Mouse (Mus musculus): ENCODE results near the gene Cfl1. TPM values are rescaled to one million over a fixed set of nuclear protein-coding genes. Genes with fewer than 3 reads are reported as not detected.
A peak's percentile ranks its signal among the peaks of the same experiment; 100 is the strongest.

Gene Cfl1
- polyA plus RNA-seq, 1 experiment from 2014 or later, result 2,772 TPM

DNA sequence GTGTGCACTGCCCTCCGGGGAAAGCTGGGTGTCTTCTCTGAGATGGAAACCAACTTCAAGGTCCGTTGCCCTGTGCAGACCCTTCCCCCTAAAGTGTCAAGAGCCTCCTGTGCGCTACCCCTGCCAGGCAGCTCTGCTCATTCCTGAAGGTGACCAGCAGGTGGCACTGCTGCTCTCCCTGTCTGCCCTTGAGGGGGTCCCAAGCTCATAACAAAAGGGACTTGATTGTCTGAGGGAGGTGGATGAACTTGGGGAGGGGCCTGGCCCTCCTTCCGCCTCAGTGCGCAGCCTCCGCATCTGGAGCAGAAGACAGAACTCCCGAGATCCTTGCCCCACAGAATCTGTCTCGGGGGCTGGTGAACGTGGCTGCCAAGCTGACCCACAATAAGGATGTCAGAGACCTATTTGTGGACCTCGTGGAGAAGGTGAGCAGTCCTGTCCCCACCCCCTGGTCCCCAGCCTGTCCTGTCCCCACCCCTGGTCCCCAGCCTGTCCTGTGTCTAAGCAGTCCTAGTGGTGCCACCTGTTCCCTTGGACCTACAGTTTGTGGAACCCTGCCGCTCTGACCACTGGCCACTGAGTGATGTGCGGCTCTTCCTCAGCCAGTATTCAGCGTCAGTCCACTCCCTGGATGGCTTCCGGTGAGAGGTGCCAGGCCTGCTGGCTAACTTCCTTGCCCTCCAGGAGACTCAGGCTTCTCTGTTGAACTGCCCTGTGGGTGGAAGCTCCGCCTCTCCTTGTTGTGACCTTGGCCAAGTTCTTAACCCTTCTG lies 26.3 kb upstream of the Cfl1 start:
- ATAC-seq (ENCODE audit: low FRiP score, low TSS enrichment), result peak; percentile 55
- Histone ChIP-seq H3K9me3 (ENCODE audit: low read length) (no peaks in the 10 kb centered on the region), H3K36me3 (ENCODE audit: insufficient read depth, low read length) (peaks cover 50% of the 10 kb centered on the region), H3K9ac (replicated peaks; ENCODE audit: low read length) (peak overlapping the region; percentile 37), H3K27ac (ENCODE audit: low read length) (peak overlapping the region; percentile 64), H3K4me1 (ENCODE audit: insufficient read depth, low read length) (peaks cover 19% of the 10 kb centered on the region), H3K4me3 (ENCODE audit: low read length) (peak overlapping the region; percentile 25), H3K27me3 (ENCODE audit: insufficient read depth, low read length) (no peaks in the 10 kb centered on the region), H3K4me2 (replicated peaks; ENCODE audit: low read depth, low read length) (peak overlapping the region; percentile 43)
- 36% methylated on average over 15 of the region's 15 CpGs for WGBS

DNA sequence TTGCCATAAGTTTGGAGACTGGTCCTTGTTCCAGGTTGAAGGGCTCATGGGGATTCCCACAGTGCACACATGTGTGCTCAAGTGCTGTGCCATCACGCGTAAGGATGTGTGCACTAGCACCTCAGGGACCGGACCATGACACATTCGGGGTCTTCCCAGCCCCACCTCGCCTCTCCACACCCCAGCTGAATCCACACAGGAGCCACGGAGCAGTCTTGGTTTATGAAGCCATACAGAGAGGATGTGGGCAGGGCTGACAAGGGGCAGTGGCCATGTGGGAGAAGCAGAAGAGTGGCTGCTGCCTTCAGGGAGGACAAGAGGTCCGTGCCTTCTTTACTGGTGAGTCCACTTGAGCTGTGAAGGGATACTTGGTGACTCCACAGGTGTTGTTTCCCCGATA lies 25.2 kb upstream of the Cfl1 start:
- Histone ChIP-seq H3K9me3 (ENCODE audit: low read length) (no peaks in the 10 kb centered on the region), H3K4me2 (replicated peaks; ENCODE audit: low read depth, low read length) (no peak overlapping the region), H3K4me1 (ENCODE audit: insufficient read depth, low read length) (peaks cover 16% of the 10 kb centered on the region), H3K36me3 (ENCODE audit: insufficient read depth, low read length) (peaks cover 50% of the 10 kb centered on the region), H3K4me3 (ENCODE audit: low read length) (no peak overlapping the region), H3K27me3 (ENCODE audit: insufficient read depth, low read length) (no peaks in the 10 kb centered on the region), H3K27ac (ENCODE audit: low read length) (no peak overlapping the region), H3K9ac (replicated peaks; ENCODE audit: low read length) (no peak overlapping the region)
- ATAC-seq (ENCODE audit: low FRiP score, low TSS enrichment), result no peak
- 93% methylated on average over 8 of the region's 8 CpGs for WGBS

- Histone ChIP-seq H3K9me3 (ENCODE audit: low read length) (no peaks in the 10 kb centered on the region), H3K27me3 (ENCODE audit: insufficient read depth, low read length) (no peaks in the 10 kb centered on the region), H3K9ac (replicated peaks; ENCODE audit: low read length) (0 out of 2 replicates have a peak overlapping the region, but pooled peaks have one; percentile 10), H3K4me2 (replicated peaks; ENCODE audit: low read depth, low read length) (no peak overlapping the region), H3K36me3 (ENCODE audit: insufficient read depth, low read length) (peaks cover 50% of the 10 kb centered on the region), H3K27ac (ENCODE audit: low read length) (no peak overlapping the region), H3K4me3 (ENCODE audit: low read length) (no peak overlapping the region), H3K4me1 (ENCODE audit: insufficient read depth, low read length) (peaks cover 9% of the 10 kb centered on the region; the same call in 1 of the 2 replicates)
- ATAC-seq (ENCODE audit: low FRiP score, low TSS enrichment), result no peak
- 93% methylated on average over 6 of the region's 6 CpGs for WGBS
Measured at GRCm38 (mm10) chr19:5466916-5467500, 23.2 kb upstream of the Cfl1 start.

- 61% methylated on average over 5 of the region's 5 CpGs for WGBS
- H3K4me1 ChIP-seq (ENCODE audit: insufficient read depth, low read length), result peaks cover 11% of the 10 kb centered on the region; the same call in 1 of the 2 replicates
- no peak within 1 kb of the TSS for H3K27ac ChIP-seq (ENCODE audit: low read length)
- no peaks in the 10 kb centered on the region for H3K27me3 ChIP-seq (ENCODE audit: insufficient read depth, low read length)
- H3K9ac ChIP-seq (replicated peaks; ENCODE audit: low read length), result no peak within 1 kb of the TSS
- H3K4me3 ChIP-seq (ENCODE audit: low read length), result no peak within 1 kb of the TSS
- H3K36me3 ChIP-seq (ENCODE audit: insufficient read depth, low read length), result peaks cover 40% of the 10 kb centered on the region
- no peak within 1 kb of the TSS for H3K4me2 ChIP-seq (replicated peaks; ENCODE audit: low read depth, low read length)
- ATAC-seq (ENCODE audit: low FRiP score, low TSS enrichment), result no peak
- no peaks in the 10 kb centered on the region for H3K9me3 ChIP-seq (ENCODE audit: low read length)
Measured at GRCm38 (mm10) chr19:5468374-5468773, 21.9 kb upstream of the Cfl1 start, which contains the start of gene Ctsw. Ctsw (minus strand) TSS chr19:5468507.

GRCm38 (mm10) chr19:5471846-5472245 lies 18.4 kb upstream of the Cfl1 start:
- 60% methylated on average over 5 of the region's 5 CpGs for WGBS
- Histone ChIP-seq H3K36me3 (ENCODE audit: insufficient read depth, low read length) (peaks cover 10% of the 10 kb centered on the region; the same call in 1 of the 2 replicates), H3K27ac (ENCODE audit: low read length) (no peak overlapping the region), H3K9ac (replicated peaks; ENCODE audit: low read length) (no peak overlapping the region), H3K4me3 (ENCODE audit: low read length) (no peak overlapping the region), H3K4me2 (replicated peaks; ENCODE audit: low read depth, low read length) (no peak overlapping the region), H3K9me3 (ENCODE audit: low read length) (no peaks in the 10 kb centered on the region), H3K4me1 (ENCODE audit: insufficient read depth, low read length) (peaks cover 21% of the 10 kb centered on the region), H3K27me3 (ENCODE audit: insufficient read depth, low read length) (no peaks in the 10 kb centered on the region)
- ATAC-seq (ENCODE audit: low FRiP score, low TSS enrichment), result no peak

GRCm38 (mm10) chr19:5472857-5473256 lies 17.4 kb upstream of the Cfl1 start:
- no peak for ATAC-seq (ENCODE audit: low FRiP score, low TSS enrichment)
- Histone ChIP-seq H3K27ac (ENCODE audit: low read length) (no peak overlapping the region), H3K9me3 (ENCODE audit: low read length) (no peaks in the 10 kb centered on the region), H3K4me1 (ENCODE audit: insufficient read depth, low read length) (peaks cover 21% of the 10 kb centered on the region), H3K36me3 (ENCODE audit: insufficient read depth, low read length) (peaks cover 4% of the 10 kb centered on the region; the same call in 1 of the 2 replicates), H3K4me3 (ENCODE audit: low read length) (no peak overlapping the region), H3K27me3 (ENCODE audit: insufficient read depth, low read length) (no peaks in the 10 kb centered on the region), H3K4me2 (replicated peaks; ENCODE audit: low read depth, low read length) (no peak overlapping the region), H3K9ac (replicated peaks; ENCODE audit: low read length) (no peak overlapping the region)
- WGBS, result 76% methylated on average over 3 of the region's 3 CpGs

- Histone ChIP-seq H3K27me3 (ENCODE audit: insufficient read depth, low read length) (no peaks in the 10 kb centered on the region), H3K36me3 (ENCODE audit: insufficient read depth, low read length) (peaks cover 8% of the 10 kb centered on the region), H3K9ac (replicated peaks; ENCODE audit: low read length) (peak within 1 kb of the TSS; percentile 86), H3K4me3 (ENCODE audit: low read length) (peak within 1 kb of the TSS; percentile 64), H3K4me1 (ENCODE audit: insufficient read depth, low read length) (peaks cover 21% of the 10 kb centered on the region), H3K27ac (ENCODE audit: low read length) (peak within 1 kb of the TSS; percentile 84), H3K9me3 (ENCODE audit: low read length) (no peaks in the 10 kb centered on the region), H3K4me2 (replicated peaks; ENCODE audit: low read depth, low read length) (peak within 1 kb of the TSS; percentile 66)
- ATAC-seq (ENCODE audit: low FRiP score, low TSS enrichment), result peak; percentile 77
- WGBS, result 2% methylated on average over 22 of the region's 22 CpGs
Measured at GRCm38 (mm10) chr19:5473720-5474119, 16.5 kb upstream of the Cfl1 start, which contains the start of gene Efemp2. Efemp2 (plus strand) TSS chr19:5473954.

- Histone ChIP-seq H3K4me1 (ENCODE audit: insufficient read depth, low read length) (peaks cover 21% of the 10 kb centered on the region), H3K27me3 (ENCODE audit: insufficient read depth, low read length) (no peaks in the 10 kb centered on the region), H3K27ac (ENCODE audit: low read length) (peak overlapping the region; percentile 84), H3K4me2 (replicated peaks; ENCODE audit: low read depth, low read length) (peak overlapping the region; percentile 66), H3K9ac (replicated peaks; ENCODE audit: low read length) (peak overlapping the region; percentile 86), H3K36me3 (ENCODE audit: insufficient read depth, low read length) (peaks cover 11% of the 10 kb centered on the region), H3K4me3 (ENCODE audit: low read length) (peak overlapping the region; percentile 64), H3K9me3 (ENCODE audit: low read length) (no peaks in the 10 kb centered on the region)
- peak; percentile 70 for ATAC-seq (ENCODE audit: low FRiP score, low TSS enrichment)
- WGBS, result 1% methylated on average over 45 of the region's 68 CpGs
Measured at GRCm38 (mm10) chr19:5474281-5475068, 15.8 kb upstream of the Cfl1 start.

DNA sequence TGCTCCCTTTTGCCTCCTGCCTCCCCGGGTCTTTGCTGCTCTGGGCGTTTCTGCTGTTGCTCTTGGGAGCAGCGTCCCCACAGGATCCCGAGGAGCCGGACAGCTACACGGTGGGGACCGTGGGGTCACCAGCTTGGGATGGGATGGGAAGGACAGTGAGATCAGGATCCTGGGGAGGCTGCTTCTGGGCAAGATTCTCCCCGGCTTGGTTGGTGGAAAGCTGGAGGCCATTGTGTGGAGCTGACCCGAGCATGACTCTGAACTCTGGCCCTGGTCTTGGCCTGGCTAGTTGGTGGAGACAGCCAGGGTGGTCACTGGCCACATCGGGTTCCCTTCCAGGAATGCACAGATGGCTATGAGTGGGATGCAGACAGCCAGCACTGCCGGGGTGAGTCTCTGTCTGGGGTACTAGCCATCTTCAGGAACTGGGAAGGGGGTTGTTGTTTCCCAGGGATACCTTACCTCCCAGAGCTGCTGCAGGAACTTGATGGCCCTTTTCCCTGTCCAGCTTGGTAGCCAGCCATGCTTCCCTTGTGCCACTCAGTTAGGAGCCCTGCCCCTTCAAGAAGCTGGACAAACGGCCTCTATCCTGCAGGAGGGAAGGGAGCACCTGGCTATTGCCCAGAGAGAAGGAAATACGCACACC lies 15.1 kb upstream of the Cfl1 start:
- Histone ChIP-seq H3K9me3 (ENCODE audit: low read length) (no peaks in the 10 kb centered on the region), H3K36me3 (ENCODE audit: insufficient read depth, low read length) (peaks cover 18% of the 10 kb centered on the region), H3K27ac (ENCODE audit: low read length) (peak overlapping the region; percentile 84), H3K4me1 (ENCODE audit: insufficient read depth, low read length) (peaks cover 21% of the 10 kb centered on the region), H3K9ac (replicated peaks; ENCODE audit: low read length) (peak overlapping the region; percentile 86), H3K27me3 (ENCODE audit: insufficient read depth, low read length) (no peaks in the 10 kb centered on the region), H3K4me3 (ENCODE audit: low read length) (peak overlapping the region; percentile 64), H3K4me2 (replicated peaks; ENCODE audit: low read depth, low read length) (peak overlapping the region; percentile 66)
- ATAC-seq (ENCODE audit: low FRiP score, low TSS enrichment), result peak; percentile 13; the same call in 1 of the 2 replicates
- 13% methylated on average over 13 of the region's 13 CpGs for WGBS

Measured in kidney, embryonic 16.5 days (tissue).